Mouse (Mus musculus): ENCODE measurements around the gene Zfp74.
"Not testable (repeated sequence)": the region's sequence is repeated elsewhere in the genome, so short reads cannot be mapped to it uniquely, and the experiment has no call there.

The Zfp74 gene

GRCm38 (mm10) chr7:29953513-29954401 is at the start of gene Zfp74:
Zfp74 (minus strand) TSS chr7:29954089.
- peak; percentile 58 for DNase-seq (ENCODE audit: low read depth, low spot score)

GRCm38 (mm10) chr7:30000601-30001000 is 46.7 kb upstream of the Zfp74 start:
- no peak for DNase-seq (ENCODE audit: low read depth, low spot score)

GRCm38 (mm10) chr7:29995134-29995533 is 41.2 kb upstream of the Zfp74 start:
- DNase-seq (ENCODE audit: low read depth, low spot score): no peak

- DNase-seq (ENCODE audit: low read depth, low spot score): no peak
Observed at GRCm38 (mm10) chr7:29993340-29993739, 39.5 kb upstream of the Zfp74 start.

GRCm38 (mm10) chr7:29992698-29993097 is 38.8 kb upstream of the Zfp74 start:
- no peak for DNase-seq (ENCODE audit: low read depth, low spot score)

- DNase-seq (ENCODE audit: low read depth, low spot score): no peak
Observed at GRCm38 (mm10) chr7:29989031-29989430, 35.1 kb upstream of the Zfp74 start.

- no peak for DNase-seq (ENCODE audit: low read depth, low spot score)
Observed at GRCm38 (mm10) chr7:29987551-29987950, 33.7 kb upstream of the Zfp74 start.

GRCm38 (mm10) chr7:29986101-29986500 is 32.2 kb upstream of the Zfp74 start:
- no peak for DNase-seq (ENCODE audit: low read depth, low spot score)

- peak; percentile 71 for DNase-seq (ENCODE audit: low read depth, low spot score)
Observed at GRCm38 (mm10) chr7:29983690-29984380, 29.9 kb upstream of the Zfp74 start, which contains the start of gene Zfp568. Zfp568 (plus strand) TSS chr7:29983955.

- no peak for DNase-seq (ENCODE audit: low read depth, low spot score)
Observed at GRCm38 (mm10) chr7:29983340-29983689, 29.4 kb upstream of the Zfp74 start.

GRCm38 (mm10) chr7:29982931-29983330 is 29.0 kb upstream of the Zfp74 start:
- no peak for DNase-seq (ENCODE audit: low read depth, low spot score)

GRCm38 (mm10) chr7:29982341-29982740 is 28.5 kb upstream of the Zfp74 start:
- DNase-seq (ENCODE audit: low read depth, low spot score): no peak

- no peak for DNase-seq (ENCODE audit: low read depth, low spot score)
Observed at GRCm38 (mm10) chr7:29981860-29982259, 28.0 kb upstream of the Zfp74 start.

- DNase-seq (ENCODE audit: low read depth, low spot score): no peak
Observed at GRCm38 (mm10) chr7:29981455-29981854, 27.6 kb upstream of the Zfp74 start.

- DNase-seq (ENCODE audit: low read depth, low spot score): no peak
Observed at GRCm38 (mm10) chr7:29980761-29981160, 26.9 kb upstream of the Zfp74 start.

GRCm38 (mm10) chr7:29970686-29971085 is 16.8 kb upstream of the Zfp74 start:
- DNase-seq (ENCODE audit: low read depth, low spot score): no peak

- DNase-seq (ENCODE audit: low read depth, low spot score): not testable (repeated sequence)
Observed at GRCm38 (mm10) chr7:29965115-29965810, 11.4 kb upstream of the Zfp74 start.

GRCm38 (mm10) chr7:29959004-29959403 is 5.1 kb upstream of the Zfp74 start:
- DNase-seq (ENCODE audit: low read depth, low spot score): no peak

- no peak for DNase-seq (ENCODE audit: low read depth, low spot score)
Observed at GRCm38 (mm10) chr7:29958125-29958724, 4.3 kb upstream of the Zfp74 start.

GRCm38 (mm10) chr7:29956257-29956656 is 2.4 kb upstream of the Zfp74 start:
- DNase-seq (ENCODE audit: low read depth, low spot score): no peak

- no peak for DNase-seq (ENCODE audit: low read depth, low spot score)
Observed at GRCm38 (mm10) chr7:29954731-29955130, 842 bp upstream of the Zfp74 start.

GRCm38 (mm10) chr7:29953086-29953485 is 803 bp downstream of the Zfp74 start:
- no peak for DNase-seq (ENCODE audit: low read depth, low spot score)

All from brain, embryonic 18.5 days (tissue).